Mouse (Mus musculus) cortical plate, adult 2 months (tissue): ENCODE results near the gene Pou2f2.

Experiments
- CTCF ChIP-seq: fragments of 200-500 bp; IDR thresholded peaks from 2 replicates; pipeline ENCODE4 v1.5.1; 2011; ENCODE audit warnings: mild to moderate bottlenecking, control low read depth, low read length; ENCODE audit not compliant: insufficient read depth; ENCODE audit errors: extremely low read depth
- POLR2A ChIP-seq: fragments of 200-500 bp; IDR thresholded peaks from 2 replicates; pipeline ENCODE4 v1.6.1; 2011; ENCODE audit warnings: mild to moderate bottlenecking, low read length, control low read depth; ENCODE audit not compliant: insufficient read depth; ENCODE audit errors: extremely low read depth

- no peak for TF ChIP-seq POLR2A
- no peak for TF ChIP-seq CTCF
Measured at GRCm38 (mm10) chr7:25125716-25126281, 53.7 kb downstream of the Pou2f2 start.
